Mouse (Mus musculus) left cerebral cortex, postnatal 4 days (tissue): ENCODE data around the gene Golim4. TPM values are rescaled to one million over a fixed set of nuclear protein-coding genes. Genes with fewer than 3 reads are reported as not detected.
A peak's percentile ranks its signal among the peaks of the same experiment; 100 is the strongest.

ENCODE experiments used
- DNase-seq: peaks from one replicate; pipeline ENCODE4 v3.0.0-alpha.2; 2022
- intact Hi-C: fragments of 180-260 bp; cut with DNase I; formaldehyde crosslinking; loops from one replicate; pipeline ENCODE4 v1.15.1; 2025
- total RNA-seq, 2 experiments: library from RNA; stranded (reverse); gene quantifications; 2 replicates each; pipeline ENCODE4 v1.2.3; 2021

Golim4 gene
- total RNA-seq, 2 experiments from 2014 or later, result 20.6 to 21.9 TPM

GRCm38 (mm10) chr3:75929926-75930548 lies 26.7 kb downstream of the Golim4 start:
- intact Hi-C loops, result no loop called here
- no peak for DNase-seq

GRCm38 (mm10) chr3:75926327-75926726 lies 30.4 kb downstream of the Golim4 start:
- no peak for DNase-seq

GRCm38 (mm10) chr3:75925123-75925522 lies 31.6 kb downstream of the Golim4 start:
- no peak for DNase-seq
- intact Hi-C loops, result no loop called here

More at GRCm38 (mm10) chr3:75926327-75926726, 30.4 kb downstream of the Golim4 start:
- intact Hi-C loops, result no loop called here

GRCm38 (mm10) chr3:75917770-75918503 lies 38.8 kb downstream of the Golim4 start:
- no peak for DNase-seq
- intact Hi-C loops, result no loop called here

- intact Hi-C loops, result loop anchor here (5.0 kb wide), 1 partner anchor 85 kb away; no protein-coding TSS in a partner anchor
- peak; percentile 6 for DNase-seq
These were observed 44.0 kb downstream of the Golim4 start for GRCm38 (mm10) chr3:75912786-75913185.

GRCm38 (mm10) chr3:75910768-75911167 lies 46.0 kb downstream of the Golim4 start:
- intact Hi-C loops, result loop anchor here (5.0 kb wide), 1 partner anchor 87 kb away; no protein-coding TSS in a partner anchor
- no peak for DNase-seq

GRCm38 (mm10) chr3:75910257-75910656 lies 46.5 kb downstream of the Golim4 start:
- intact Hi-C loops, result loop anchor here (5.0 kb wide), 1 partner anchor 87 kb away; no protein-coding TSS in a partner anchor
- no peak for DNase-seq

GRCm38 (mm10) chr3:75901903-75902598 lies 54.7 kb downstream of the Golim4 start:
- intact Hi-C loops, result no loop called here

GRCm38 (mm10) chr3:75895075-75895474 lies 61.7 kb downstream of the Golim4 start:
- no peak for DNase-seq
- intact Hi-C loops, result no loop called here

More at GRCm38 (mm10) chr3:75901903-75902598, 54.7 kb downstream of the Golim4 start:
- DNase-seq, result peak; percentile 6

- DNase-seq, result no peak
- intact Hi-C loops, result no loop called here
These were observed 65.2 kb downstream of the Golim4 start for GRCm38 (mm10) chr3:75891581-75891980.

- DNase-seq, result no peak
- intact Hi-C loops, result no loop called here
These were observed 67.4 kb downstream of the Golim4 start for GRCm38 (mm10) chr3:75889323-75889722.

- intact Hi-C loops, result no loop called here
- no peak for DNase-seq
These were observed 75.2 kb downstream of the Golim4 start for GRCm38 (mm10) chr3:75881582-75881981.

GRCm38 (mm10) chr3:75879269-75879668 lies 77.5 kb downstream of the Golim4 start:
- no peak for DNase-seq
- intact Hi-C loops, result no loop called here

GRCm38 (mm10) chr3:75868886-75869285 lies 87.9 kb downstream of the Golim4 start:
- intact Hi-C loops, result no loop called here

GRCm38 (mm10) chr3:75864203-75864602 lies 92.5 kb downstream of the Golim4 start:
- peak; percentile 2 for DNase-seq
- intact Hi-C loops, result no loop called here

More at GRCm38 (mm10) chr3:75868886-75869285, 87.9 kb downstream of the Golim4 start:
- DNase-seq, result no peak

- DNase-seq, result peak; percentile 29
- intact Hi-C loops, result no loop called here
These were observed 95.1 kb downstream of the Golim4 start for GRCm38 (mm10) chr3:75861677-75862076.

- peak; percentile 3 for DNase-seq
These were observed 96.0 kb downstream of the Golim4 start for GRCm38 (mm10) chr3:75860760-75861159.

GRCm38 (mm10) chr3:75835286-75835967 lies 121.3 kb downstream of the Golim4 start:
- intact Hi-C loops, result no loop called here
- peak; percentile 2 for DNase-seq

More at GRCm38 (mm10) chr3:75860760-75861159, 96.0 kb downstream of the Golim4 start:
- intact Hi-C loops, result no loop called here

GRCm38 (mm10) chr3:75834827-75835226 lies 121.9 kb downstream of the Golim4 start:
- intact Hi-C loops, result no loop called here
- DNase-seq, result no peak
